Mouse (Mus musculus): ENCODE measurements around the gene Zfp62. TPM values are rescaled to one million over a fixed set of nuclear protein-coding genes. Genes with fewer than 3 reads are reported as not detected.

Gene Zfp62
- polyA plus RNA-seq, 1 experiment from 2014 or later: 49.6 TPM

Other genes starting within 250 kb of the Zfp62 start
- not detected in 2 replicates for gene Olfr56, start 224.4 kb upstream of the Zfp62 start, polyA plus RNA-seq (2014; fragmentation: Nextera tagmentation; extraction: Ambion mirVana)
- gene 9930111J21Rik1, start 223.9 kb upstream of the Zfp62 start, polyA plus RNA-seq (2014; fragmentation: Nextera tagmentation; extraction: Ambion mirVana): 0.46 TPM in 1 of 2 replicates, not detected in the other
- not detected in 2 replicates for gene Gm12185, start 211.1 kb upstream of the Zfp62 start, polyA plus RNA-seq (2014; fragmentation: Nextera tagmentation; extraction: Ambion mirVana)
- gene Tgtp1, start 209.1 kb upstream of the Zfp62 start, polyA plus RNA-seq (2014; fragmentation: Nextera tagmentation; extraction: Ambion mirVana): not detected in 2 replicates
- 0.27 and 0.55 TPM in 2 replicates for gene 9930111J21Rik2, start 152.1 kb upstream of the Zfp62 start, polyA plus RNA-seq (2014; fragmentation: Nextera tagmentation; extraction: Ambion mirVana)
- gene Tgtp2, start 139.1 kb upstream of the Zfp62 start, polyA plus RNA-seq (2014; fragmentation: Nextera tagmentation; extraction: Ambion mirVana): not detected in 2 replicates
- 0.62 TPM in 1 of 2 replicates, not detected in the other for gene Ifi47, start 126.7 kb upstream of the Zfp62 start, polyA plus RNA-seq (2014; fragmentation: Nextera tagmentation; extraction: Ambion mirVana)
- not detected in 2 replicates for gene Olfr1396, start 88.4 kb upstream of the Zfp62 start, polyA plus RNA-seq (2014; fragmentation: Nextera tagmentation; extraction: Ambion mirVana)
- gene Olfr1395, start 61.0 kb upstream of the Zfp62 start, polyA plus RNA-seq (2014; fragmentation: Nextera tagmentation; extraction: Ambion mirVana): not detected in 2 replicates
- gene Olfr1394, start 48.9 kb upstream of the Zfp62 start, polyA plus RNA-seq (2014; fragmentation: Nextera tagmentation; extraction: Ambion mirVana): not detected in 2 replicates
- gene Btnl9, start 16.1 kb upstream of the Zfp62 start, polyA plus RNA-seq (2014; fragmentation: Nextera tagmentation; extraction: Ambion mirVana): 0.17 and 0.23 TPM in 2 replicates
- gene Mgat1, start 40.9 kb downstream of the Zfp62 start, polyA plus RNA-seq (2014; fragmentation: Nextera tagmentation; extraction: Ambion mirVana): 22.6 and 29.3 TPM in 2 replicates
- 0.09 TPM in 1 of 2 replicates, not detected in the other for gene Olfr1393, start 75.0 kb downstream of the Zfp62 start, polyA plus RNA-seq (2014; fragmentation: Nextera tagmentation; extraction: Ambion mirVana)
- not detected in 2 replicates for gene Olfr1392, start 82.0 kb downstream of the Zfp62 start, polyA plus RNA-seq (2014; fragmentation: Nextera tagmentation; extraction: Ambion mirVana)
- not detected in 2 replicates for gene Olfr10, start 101.4 kb downstream of the Zfp62 start, polyA plus RNA-seq (2014; fragmentation: Nextera tagmentation; extraction: Ambion mirVana)
- not detected in 2 replicates for gene Olfr1391, start 119.5 kb downstream of the Zfp62 start, polyA plus RNA-seq (2014; fragmentation: Nextera tagmentation; extraction: Ambion mirVana)
- not detected in 2 replicates for gene Olfr1390, start 131.9 kb downstream of the Zfp62 start, polyA plus RNA-seq (2014; fragmentation: Nextera tagmentation; extraction: Ambion mirVana)
- not detected in 2 replicates for gene Olfr1389, start 219.8 kb downstream of the Zfp62 start, polyA plus RNA-seq (2014; fragmentation: Nextera tagmentation; extraction: Ambion mirVana)
- gene Olfr1388, start 233.3 kb downstream of the Zfp62 start, polyA plus RNA-seq (2014; fragmentation: Nextera tagmentation; extraction: Ambion mirVana): 0.15 TPM in 1 of 2 replicates, not detected in the other

Measured in neural tube, embryonic 14.5 days (tissue).